Mouse (Mus musculus) left cerebral cortex, adult 9 months (tissue): ENCODE data around the gene Rcan1.
"Not testable (repeated sequence)": the region's sequence is repeated elsewhere in the genome, so short reads cannot be mapped to it uniquely, and the experiment has no call there.

Experiments used
- DNase-seq, 2 experiments: peaks; one replicate each; pipeline ENCODE4 v3.0.0; 2022; ENCODE audit warnings: low spot score in 2 of 2

Rcan1 gene

DNA sequence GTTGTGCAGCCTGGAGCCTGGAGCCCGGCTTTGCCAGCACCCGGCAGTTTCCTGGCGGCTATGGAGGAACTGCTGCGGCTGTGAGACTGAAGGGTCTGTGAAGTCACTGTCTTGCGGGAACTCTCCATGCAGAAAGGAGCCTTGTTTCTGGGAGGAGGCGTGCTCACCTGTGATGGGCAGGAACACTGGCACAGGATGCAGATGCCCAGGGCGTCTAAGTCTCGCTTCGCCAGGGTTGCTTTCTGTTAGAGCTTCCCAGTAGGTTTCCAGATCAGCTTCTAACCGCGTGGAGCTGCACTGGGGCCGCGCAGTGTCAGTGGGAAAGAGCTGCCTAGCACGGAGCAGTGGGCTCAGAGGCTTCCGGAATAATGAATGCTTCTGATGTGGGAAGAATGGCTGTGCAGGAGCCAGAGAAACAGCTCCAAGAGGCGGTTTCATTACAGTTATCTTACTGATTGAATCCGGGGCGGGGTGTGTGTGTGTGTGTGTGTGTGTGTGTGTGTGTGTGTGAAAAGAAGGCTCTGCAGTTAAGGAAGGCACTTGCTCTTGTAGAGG, 35.2 kb downstream of the Rcan1 start:
- DNase-seq, result no peak

DNA sequence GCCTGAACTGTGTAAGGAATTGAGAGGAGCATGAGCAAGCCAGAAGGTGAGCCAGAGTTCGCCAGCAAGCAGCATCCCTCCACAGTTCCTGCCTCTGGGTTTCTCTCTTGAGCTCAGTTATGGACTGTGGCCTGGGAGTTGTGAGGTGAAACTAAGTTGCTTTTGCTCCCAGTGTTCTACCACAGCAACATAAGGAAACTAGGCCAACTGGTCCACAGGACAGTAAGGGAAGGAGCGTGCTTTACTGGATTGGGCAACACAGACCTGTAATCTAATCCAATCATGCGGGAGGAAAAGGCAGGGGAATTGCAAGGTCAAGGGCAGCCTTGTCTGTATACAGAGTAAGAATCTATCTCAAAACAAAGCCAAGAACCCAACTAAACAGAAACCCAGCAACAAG, 37.5 kb downstream of the Rcan1 start:
- DNase-seq, result no peak

DNA sequence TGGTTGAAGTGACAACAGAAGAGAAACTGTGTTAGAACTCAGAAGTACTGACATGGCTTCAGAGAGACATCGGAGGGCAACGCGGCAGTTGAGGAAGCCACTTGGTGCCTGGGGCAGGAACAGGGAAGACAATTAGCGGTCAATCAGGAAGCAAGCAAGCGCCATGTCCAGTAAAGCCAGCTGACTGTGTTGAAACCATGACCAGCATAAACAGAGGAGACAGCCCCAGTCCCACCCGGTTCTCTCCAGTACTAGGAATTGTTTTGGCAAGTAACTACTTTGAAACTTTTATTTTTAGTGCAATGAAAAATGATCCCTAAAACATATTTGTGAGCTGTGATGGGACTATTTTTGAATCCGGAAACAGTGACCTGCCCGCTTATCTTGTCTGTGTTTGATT, 39.9 kb downstream of the Rcan1 start:
- no peak for DNase-seq

DNA sequence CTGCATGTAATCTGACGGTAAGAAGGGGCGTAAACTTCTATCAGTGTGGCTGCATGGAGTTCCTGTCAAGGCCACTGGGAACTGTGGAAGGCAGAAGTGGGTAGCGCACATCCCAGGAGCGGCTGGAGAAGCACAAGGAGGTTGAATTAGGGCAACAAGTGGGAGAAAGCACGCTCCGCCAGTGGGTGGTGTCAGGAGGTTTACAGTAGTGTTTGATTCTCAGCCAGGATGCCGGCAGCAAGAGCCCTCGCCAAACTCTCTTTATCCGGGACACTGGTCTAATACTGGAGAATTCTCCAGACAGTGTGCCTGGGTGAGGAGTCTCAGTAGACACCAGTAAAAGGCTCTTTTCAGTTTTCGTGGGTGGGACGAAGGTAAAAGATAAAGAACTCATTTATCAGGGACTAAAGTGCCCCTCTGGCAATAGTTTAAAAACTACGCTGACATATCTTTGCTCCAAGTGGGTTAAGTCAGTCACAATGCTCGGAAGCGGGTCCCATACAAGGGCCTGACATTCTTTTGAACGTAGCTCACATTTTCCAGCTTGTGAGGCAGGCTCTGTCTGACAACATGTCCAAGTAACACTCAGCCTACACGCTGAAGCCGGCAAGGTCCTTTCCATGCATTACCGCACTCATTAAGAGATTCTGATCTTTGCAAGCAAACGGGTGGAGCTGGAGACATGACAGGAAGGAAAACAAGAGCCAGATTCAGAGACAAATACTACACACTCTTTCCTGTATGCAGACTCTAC, 42.3 kb downstream of the Rcan1 start:
- no peak for DNase-seq

DNA sequence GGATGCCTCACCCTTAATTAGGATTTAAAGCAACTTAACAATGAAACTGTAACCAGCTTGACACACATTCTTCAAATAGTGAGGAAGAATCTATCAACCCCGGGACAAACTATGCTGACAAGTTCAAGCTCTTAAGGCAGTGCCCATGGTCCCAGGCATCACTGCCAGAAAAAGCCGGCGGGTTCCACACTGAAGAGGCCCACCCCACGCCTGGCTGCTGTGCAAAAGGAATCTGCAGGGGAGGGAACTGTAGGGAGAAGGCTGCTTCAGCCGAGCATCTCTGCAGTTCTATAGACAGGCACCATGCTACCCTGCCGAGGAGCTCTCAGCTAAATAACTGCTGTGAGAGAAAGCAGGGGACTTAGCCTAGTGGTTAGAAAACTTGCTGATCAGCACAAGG, 44.0 kb downstream of the Rcan1 start:
- DNase-seq, result no peak

DNA sequence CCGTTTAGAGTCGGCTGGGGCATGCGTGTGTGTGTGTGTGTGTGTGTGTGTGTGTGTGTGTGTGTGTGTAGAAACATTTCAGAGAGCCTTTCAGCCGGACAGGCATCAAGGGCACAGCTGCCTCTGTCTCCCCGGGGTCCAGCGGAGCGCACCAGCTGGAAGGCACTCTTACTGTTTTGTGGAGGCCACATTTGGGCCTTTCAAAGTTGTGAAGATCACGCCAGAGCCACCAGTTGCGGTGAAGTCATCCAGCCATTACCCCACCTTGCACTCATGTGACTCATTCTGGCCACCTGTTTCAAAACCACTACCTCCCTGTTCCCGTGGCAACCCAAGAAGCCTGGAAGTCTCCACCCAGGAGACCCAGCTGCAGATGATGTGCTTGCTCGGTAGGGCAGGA, 44.8 kb downstream of the Rcan1 start:
- DNase-seq, result no peak

DNA sequence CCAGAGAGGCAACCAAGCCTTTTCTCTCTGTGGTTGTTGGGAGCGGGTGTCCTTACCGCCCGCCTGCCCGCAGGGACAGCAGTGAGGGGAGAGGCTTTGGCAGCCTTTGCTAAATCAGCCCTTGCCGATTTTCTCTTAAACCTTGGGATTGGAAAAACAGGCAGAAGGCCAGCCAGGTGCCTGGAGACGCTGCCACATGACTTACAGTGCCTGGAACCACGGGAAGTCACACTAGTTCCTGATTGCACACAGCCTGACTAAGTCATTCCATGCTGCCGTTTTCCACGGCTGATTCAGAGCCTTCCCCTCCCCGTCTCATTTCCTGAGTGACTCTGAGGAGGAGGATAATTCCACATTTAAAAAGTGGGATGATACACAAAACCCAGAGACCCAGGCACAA, 47.3 kb downstream of the Rcan1 start:
- DNase-seq, result no peak

DNA sequence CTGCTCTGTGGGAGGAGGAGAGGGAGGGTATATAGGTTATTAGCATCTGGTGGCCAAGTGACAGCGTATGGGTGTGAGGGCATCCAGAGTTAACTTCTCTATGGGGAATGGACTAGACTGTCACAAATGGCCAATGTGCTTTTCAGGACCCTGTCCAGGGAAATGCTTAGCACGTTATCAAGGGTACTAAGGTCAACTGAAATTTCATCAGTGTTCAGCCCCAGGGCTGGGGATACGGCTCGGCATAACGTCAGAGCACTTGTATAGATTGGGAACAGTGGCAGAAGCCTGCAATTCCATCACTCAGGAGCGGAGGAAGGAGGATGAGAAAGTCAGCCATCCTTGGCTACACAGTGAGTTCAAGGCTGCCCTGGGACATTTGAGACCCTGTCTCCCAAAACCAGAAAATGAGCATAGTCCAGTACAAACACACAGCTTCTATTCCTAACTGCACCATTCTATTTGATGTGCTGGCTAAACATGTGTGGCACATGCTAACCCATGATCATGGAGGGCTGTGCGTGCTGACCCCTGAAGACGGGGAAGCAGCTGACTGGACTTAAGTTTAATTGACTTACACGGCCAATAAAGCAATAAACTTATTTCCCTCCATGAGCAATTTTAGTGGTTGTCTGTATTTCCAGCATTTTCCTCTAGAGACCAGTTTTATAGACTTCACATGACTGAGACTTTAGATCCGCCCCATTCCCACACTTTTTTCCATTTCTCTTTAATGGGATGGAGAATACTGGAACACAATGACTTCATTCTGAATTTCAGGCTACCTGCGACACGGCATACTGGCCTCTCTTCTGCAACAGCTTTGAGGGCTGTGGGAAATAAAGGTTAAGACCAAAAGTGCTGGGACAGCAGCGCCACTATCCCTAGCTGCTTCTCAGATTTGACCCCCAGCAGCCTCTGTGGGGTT, 48.0 kb downstream of the Rcan1 start:
- DNase-seq, result no peak

DNA sequence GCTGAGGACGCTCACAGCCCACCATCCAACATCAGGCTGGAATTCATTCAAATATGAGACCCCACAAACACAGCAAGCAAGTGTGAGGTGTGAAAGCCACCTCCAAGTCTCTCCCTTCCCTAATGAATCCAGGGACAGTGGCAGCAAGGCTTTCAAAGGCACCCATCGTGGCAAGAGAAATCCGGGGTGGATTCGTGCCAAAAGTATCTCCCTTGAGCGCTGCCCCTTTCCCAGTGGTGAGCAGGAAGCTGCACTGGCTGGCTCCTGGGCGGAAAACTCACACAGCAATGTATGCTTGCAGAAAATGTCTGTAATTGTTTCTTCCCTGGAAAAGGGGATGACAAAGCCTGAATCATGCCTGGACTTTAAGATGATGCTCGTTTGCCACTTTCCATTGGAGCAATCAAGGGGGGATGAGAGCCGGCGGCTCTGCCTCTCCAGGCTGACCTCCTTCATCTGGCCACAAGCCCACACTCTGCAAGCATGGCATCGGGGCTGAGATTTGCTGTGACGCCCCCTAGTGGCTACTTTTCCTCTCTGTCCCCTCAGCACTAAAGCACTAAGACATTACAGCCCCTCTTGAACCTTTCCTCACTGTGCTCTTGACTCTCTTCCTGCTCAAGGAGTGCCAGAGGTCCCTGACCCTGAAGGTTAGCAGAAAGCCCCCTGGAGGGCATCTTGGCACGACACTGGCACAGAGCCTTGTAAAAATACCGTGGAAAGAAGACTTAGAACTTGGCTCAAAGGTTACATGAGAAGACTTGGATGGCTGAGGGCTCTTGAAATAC, 49.3 kb downstream of the Rcan1 start:
- no peak for DNase-seq

DNA sequence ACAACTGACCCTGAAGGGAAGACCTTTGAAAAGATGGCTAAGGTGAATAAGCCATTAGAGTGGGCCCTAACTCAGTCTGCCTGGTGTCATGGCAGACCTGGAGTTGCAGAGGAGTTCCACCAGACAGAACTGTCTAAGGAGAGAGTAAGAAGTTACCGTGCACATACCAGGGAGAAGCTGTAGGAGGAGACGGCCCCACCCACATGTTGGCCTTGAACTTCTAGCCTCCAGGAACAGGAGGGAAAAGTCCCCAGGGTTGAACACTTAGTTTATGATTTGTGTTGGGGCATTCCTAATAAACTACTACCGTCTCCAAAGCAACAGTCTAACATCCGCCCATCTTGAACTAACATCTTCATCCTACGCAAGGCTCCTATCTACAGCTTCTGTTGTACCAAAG, 50.0 kb downstream of the Rcan1 start:
- DNase-seq, result no peak

DNA sequence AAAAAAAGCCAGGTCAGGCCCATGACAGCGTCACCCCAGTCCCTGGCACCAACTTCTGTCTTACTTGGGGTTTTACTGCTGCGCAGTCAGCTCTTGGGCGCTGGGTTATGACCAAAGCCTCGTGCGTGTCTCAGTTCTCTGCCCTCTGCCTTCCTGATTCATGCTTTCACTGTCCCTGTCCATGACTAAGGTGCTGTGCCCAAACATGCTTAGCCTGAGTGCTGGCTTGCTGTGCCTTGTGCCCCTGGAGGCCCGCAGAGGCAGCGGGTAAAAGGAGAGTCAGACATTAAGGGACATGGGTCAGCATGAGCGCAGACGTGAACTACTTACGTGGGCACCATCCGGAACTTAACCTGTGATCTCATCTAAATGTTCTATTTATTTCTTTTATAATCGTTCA, 51.6 kb downstream of the Rcan1 start:
- no peak for DNase-seq

DNA sequence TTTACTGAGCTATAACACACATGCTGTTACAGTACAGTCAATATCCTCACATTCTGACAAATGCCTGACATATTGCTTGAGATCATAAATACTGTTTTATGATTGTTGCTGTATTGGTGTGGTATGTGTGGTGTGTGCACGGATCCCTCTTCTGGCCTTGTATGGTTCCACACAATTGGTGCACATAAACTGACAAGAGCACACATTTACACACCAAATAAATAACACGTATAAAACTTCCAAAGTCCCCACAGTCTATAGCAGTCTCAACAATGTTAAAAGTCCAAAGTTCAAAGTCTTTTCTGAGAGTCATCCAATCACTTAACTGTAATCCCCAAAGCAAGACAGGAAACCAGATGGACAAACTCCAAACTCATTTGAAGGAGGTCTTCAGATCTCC, 53.4 kb downstream of the Rcan1 start:
- no peak for DNase-seq

DNA sequence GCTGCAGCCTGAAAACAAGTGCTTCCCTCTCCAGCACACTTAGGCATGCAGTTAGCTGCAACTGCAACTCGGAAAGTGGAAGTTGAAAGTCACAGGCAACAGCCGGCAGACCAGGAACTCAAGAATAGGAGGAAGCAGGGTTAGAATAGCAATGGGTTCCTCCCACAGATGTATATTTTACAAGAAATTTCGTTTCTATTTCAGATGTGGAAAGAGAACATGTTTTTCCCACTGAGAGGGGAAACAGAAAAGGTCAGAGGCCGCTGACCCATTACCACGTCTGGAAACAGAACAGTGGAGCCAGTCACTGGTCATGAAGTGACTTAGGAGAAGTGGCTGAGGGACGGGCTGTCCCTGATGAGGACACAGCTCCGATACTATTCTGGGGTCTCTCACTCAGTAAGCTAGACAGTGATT, 55.0 kb downstream of the Rcan1 start:
- no peak for DNase-seq

DNA sequence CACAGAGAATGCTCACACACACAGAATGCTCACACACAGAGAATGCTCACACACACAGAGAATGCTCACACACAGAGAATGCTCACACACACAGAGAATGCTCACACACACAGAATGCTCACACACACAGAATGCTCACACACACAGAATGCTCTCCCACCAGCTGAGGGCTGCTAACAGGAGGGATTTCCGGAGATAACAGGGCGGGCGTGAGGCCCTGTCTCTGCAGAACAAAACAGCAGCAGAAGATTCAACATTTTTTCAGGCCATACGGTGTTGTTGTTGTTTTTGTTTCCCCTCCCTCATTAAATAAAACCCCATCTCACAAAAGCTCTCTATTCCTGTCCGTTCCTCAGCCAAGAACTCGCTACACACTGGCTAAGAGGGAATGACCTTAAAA, 55.6 kb downstream of the Rcan1 start:
- DNase-seq, result not testable (repeated sequence)

DNA sequence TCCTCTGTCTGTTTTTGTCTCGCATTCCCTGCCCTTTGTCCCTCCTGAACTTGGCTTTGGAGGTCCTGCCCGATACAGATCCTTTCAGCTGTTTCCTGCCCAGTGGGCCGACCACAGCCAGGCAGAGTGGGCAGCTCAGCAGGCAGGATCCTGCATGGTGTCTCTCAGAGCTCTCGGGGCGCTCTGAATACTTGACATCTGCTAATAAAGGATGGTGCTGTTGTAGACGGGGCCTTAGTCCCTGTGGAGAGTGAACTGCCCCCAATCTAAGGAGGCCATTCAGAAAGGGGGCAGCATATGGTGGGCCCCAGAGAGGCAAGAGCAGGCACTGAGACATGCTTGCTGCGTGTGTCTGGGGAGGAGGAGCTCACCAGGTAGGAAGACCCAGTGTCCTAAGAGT, 57.8 kb downstream of the Rcan1 start:
- DNase-seq, result no peak

DNA sequence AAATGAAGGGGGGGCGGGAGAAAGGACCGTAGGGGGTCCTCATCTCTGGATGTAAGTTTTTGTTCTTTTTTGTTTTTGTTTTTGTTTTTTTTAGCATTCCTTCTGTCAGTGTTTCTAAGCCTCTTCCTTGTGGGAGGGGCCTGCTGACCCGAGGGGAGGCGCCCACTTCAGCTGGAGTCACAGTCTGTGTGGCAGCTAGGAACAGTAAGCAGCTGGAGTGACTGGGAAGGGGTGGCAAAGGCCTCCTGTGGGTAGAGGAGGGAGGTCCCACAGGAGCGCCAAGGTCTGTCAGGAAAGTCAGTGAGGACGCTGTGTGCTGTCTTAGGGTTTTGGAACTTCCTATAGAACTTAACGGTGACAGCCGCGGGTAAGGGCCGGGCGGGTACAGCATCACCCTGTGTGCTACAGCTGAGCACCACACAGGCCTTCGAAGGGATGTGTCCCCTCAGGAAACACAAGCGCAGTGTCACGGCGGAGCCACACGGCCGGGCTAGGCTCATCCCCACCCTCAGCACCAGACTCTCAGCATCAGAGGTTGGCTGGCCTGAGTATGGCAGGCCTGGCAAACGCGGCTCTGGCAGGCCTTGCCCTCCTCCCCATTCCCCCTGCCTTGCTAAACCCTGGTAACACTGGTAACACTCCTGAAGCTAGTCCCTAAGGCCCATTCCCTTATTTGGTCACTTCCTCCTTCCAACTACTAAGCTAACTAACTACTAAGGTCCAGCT, 58.5 kb downstream of the Rcan1 start:
- no peak for DNase-seq

DNA sequence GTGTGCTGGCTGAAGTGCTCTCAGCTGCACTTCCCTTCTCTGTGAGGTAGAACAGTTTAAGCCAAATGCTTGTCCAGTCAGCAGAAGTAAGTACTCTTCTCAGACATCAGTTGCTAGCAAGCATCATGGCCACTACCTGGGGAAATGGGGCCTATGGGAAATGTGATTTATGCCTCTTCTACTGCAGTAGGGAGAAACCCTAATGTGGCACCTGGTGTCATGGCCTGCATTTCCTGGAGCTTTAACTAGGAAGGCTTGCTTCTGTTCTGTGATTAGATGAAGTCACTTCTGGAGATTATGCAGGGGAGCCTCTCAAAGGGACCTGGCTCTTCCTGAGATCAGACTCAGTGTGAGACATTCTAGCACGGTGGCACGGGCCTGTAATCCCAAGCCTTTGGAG, 60.3 kb downstream of the Rcan1 start:
- no peak for DNase-seq

DNA sequence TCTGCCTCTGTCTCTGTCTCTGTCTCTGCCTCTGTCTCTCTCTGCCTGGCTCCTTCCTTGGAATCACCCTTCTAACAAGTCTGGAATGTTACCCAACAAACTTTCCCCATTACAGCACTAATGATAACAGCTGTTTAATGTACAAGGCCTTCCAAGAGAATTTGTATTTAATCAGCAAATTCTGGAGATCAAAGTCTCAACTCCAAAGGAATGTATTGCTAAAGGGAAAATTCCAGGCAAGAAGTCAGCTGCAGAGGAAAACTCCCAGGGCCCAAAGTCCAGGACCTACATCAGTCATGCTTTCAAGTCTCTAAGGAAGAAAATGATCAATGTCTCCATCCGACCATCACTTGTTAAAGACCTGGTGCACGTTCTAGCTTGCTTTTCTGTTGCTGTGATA, 62.8 kb downstream of the Rcan1 start:
- DNase-seq, result no peak

DNA sequence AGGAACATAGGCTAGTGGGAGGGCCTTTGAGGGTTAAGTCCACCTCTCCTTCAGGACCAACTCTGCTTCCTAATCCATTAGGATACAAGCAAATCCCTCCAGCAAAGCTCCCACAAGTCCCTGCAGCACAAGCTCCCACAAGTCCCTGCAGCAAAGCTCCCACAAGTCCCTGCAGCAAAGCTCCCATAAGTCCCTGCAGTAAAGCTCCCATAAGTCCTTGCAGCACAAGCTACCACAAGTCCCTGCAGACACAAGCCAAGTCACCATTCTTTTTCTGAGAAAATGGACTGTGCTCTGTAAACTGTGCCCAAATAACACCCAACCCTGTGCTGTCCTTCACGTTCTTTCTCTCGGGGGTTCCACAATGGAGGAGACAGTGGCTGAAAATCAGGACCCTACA, 66.5 kb downstream of the Rcan1 start:
- DNase-seq, result no peak

DNA sequence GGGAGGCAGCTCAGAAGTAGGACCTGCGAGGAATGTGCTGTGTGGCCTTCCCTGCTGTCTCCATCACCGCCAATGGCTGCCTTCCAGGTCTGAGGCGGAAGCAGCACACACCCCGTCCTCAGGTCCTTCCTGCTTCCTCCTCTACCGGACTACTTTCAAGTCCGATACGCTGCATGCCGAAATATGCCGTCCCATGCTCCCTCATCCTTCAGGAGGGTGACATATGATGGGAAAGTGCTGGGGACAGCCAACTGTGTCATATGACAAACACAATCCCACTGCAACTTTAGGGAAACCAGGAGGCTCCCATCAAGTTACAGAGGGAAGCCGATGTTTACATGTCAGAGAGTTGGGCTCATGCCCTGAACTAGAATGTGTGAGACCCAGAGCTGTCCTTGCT, 67.6 kb downstream of the Rcan1 start:
- no peak for DNase-seq

DNA sequence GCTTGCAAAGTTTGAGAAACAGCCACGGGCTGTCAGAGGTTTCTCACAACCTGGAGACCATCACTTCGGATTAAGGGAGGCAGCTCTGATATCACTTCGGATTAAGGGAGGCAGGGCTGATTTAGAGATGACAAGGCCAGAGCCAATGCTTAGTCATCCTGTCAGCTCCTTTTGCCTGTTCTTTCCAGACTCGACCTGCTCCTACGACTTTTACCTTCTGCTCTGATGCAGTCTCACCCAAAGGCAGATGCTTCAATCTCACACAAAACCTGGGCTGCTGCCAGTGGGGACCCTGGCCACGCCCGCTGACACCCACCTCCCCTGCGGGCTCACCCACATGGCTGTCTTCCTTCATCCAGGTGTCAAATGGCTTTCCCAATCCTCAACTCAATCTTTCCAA, 68.5 kb downstream of the Rcan1 start:
- no peak for DNase-seq
